Mouse (Mus musculus) kidney, adult 2 months (tissue): ENCODE data around the gene Hist1h1d. TPM values are rescaled to one million over a fixed set of nuclear protein-coding genes. Genes with fewer than 3 reads are reported as not detected.
A peak's percentile ranks its signal among the peaks of the same experiment; 100 is the strongest.
"Not testable (repeated sequence)": the region's sequence is repeated elsewhere in the genome, so short reads cannot be mapped to it uniquely, and the experiment has no call there.

Experiments used
- DNase-seq: peaks from one replicate; pipeline ENCODE4 v3.0.0; 2021
- H3K27ac ChIP-seq: fragments of 200-500 bp; 2 replicates; pipeline ENCODE4 v1.5.1; 2012; ENCODE audit warnings: low read depth, low read length, control low read depth, inconsistent platforms; ENCODE audit not compliant: insufficient read depth
- H3K27me3 ChIP-seq: fragments of 200-500 bp; replicated peaks from 2 replicates; pipeline ENCODE4 v1.6.1; 2012; ENCODE audit warnings: mild to moderate bottlenecking, moderate library complexity, low read length, inconsistent platforms; ENCODE audit not compliant: control insufficient read depth, insufficient read depth
- H3K36me3 ChIP-seq: fragments of 200-500 bp; 2 replicates; pipeline ENCODE4 v1.6.1; 2012; ENCODE audit warnings: mild to moderate bottlenecking, moderate library complexity, low read length, inconsistent platforms; ENCODE audit not compliant: control insufficient read depth, insufficient read depth
- H3K4me1 ChIP-seq: fragments of 200-500 bp; 2 replicates; pipeline ENCODE4 v1.6.1; 2011; ENCODE audit warnings: low read length; ENCODE audit not compliant: control insufficient read depth, insufficient read depth
- H3K4me3 ChIP-seq: fragments of 200-500 bp; 2 replicates; pipeline ENCODE4 v1.5.1; 2011; ENCODE audit warnings: mild to moderate bottlenecking, low read depth, low read length, control low read depth; ENCODE audit not compliant: insufficient read depth
- CTCF ChIP-seq: fragments of 200-500 bp; conservative IDR thresholded peaks from 2 replicates; pipeline ENCODE4 v1.5.1; 2011; ENCODE audit warnings: low read depth, mild to moderate bottlenecking, control low read depth, low read length, moderate library complexity, mixed read lengths; ENCODE audit not compliant: insufficient read depth, insufficient read length
- POLR2A ChIP-seq: fragments of 200-500 bp; IDR thresholded peaks from one replicate; pipeline ENCODE4 v1.6.1; 2011; ENCODE audit warnings: low read depth, low read length, control low read depth
- WGBS: fragments of 180-500 bp; shearing (Covaris S2); methylation state at CpG from one replicate; pipeline ENCODE4 v1.1.7; 2018; 5-methylcytosine and 5-hydroxymethylcytosine counted together
- polyA plus RNA-seq: library from polyadenylated mRNA; depleted of rRNA; stranded (reverse); fragments of >200 nt; gene quantifications from 2 replicates; pipeline ENCODE4 v1.2.3, GENCODE M21; 2012

Hist1h1d gene
- polyA plus RNA-seq, 1 experiment = 0.09 TPM

- 0 out of 2 replicates have a peak, but pooled peaks have one; percentile 31 for TF ChIP-seq CTCF
- WGBS = 1% methylated on average over 47 of the region's 47 CpGs
- H3K4me1 ChIP-seq, H3K27ac ChIP-seq, H3K36me3 ChIP-seq, H3K27me3 ChIP-seq: not testable (repeated sequence)
- H3K4me3 ChIP-seq = peak within 1 kb of the TSS; percentile 59
- peak; percentile 88 for DNase-seq
These were observed 1.8 kb upstream of the Hist1h1d start, which contains the start of gene Hist1h4f for GRCm38 (mm10) chr13:23551146-23551834. Gene Hist1h4f (minus strand): TSS chr13:23551648.

GRCm38 (mm10) chr13:23551931-23552914 is 839 bp upstream of the Hist1h1d start:
- H3K4me3 ChIP-seq = no peak overlapping the region; the same call in 1 of the 2 replicates
- no peak for DNase-seq
- H3K36me3 ChIP-seq = no peaks in the 10 kb centered on the region
- no peaks in the 10 kb centered on the region for H3K27me3 ChIP-seq
- no peaks in the 10 kb centered on the region for H3K4me1 ChIP-seq
- WGBS = 55% methylated on average over 8 of the region's 8 CpGs
- H3K27ac ChIP-seq = no peak overlapping the region
- TF ChIP-seq CTCF = no peak
- no peak for TF ChIP-seq POLR2A

GRCm38 (mm10) chr13:23554393-23554792 is 1.3 kb downstream of the Hist1h1d start:
- no peak overlapping the region for H3K27ac ChIP-seq
- no peak for DNase-seq
- WGBS = 18% methylated on average over 9 of the region's 9 CpGs
- no peaks in the 10 kb centered on the region for H3K27me3 ChIP-seq
- peak overlapping the region; percentile 52; the same call in 1 of the 2 replicates for H3K4me3 ChIP-seq
- H3K36me3 ChIP-seq = no peaks in the 10 kb centered on the region
- TF ChIP-seq CTCF (no peak), POLR2A (no peak)
- no peaks in the 10 kb centered on the region for H3K4me1 ChIP-seq

- Histone ChIP-seq H3K4me1 (no peaks in the 10 kb centered on the region), H3K4me3 (peak overlapping the region; percentile 52), H3K27me3 (no peaks in the 10 kb centered on the region), H3K27ac (peak overlapping the region; percentile 66; the same call in 1 of the 2 replicates), H3K36me3 (no peaks in the 10 kb centered on the region)
- WGBS = under 1% methylated on average over 54 of the region's 54 CpGs
- DNase-seq = peak; percentile 73
- no peak for TF ChIP-seq CTCF
- peak; percentile 15 for TF ChIP-seq POLR2A
These were observed 2.1 kb downstream of the Hist1h1d start for GRCm38 (mm10) chr13:23554925-23555838.

- Histone ChIP-seq H3K27ac (peak overlapping the region; percentile 84), H3K36me3 (no peaks in the 10 kb centered on the region), H3K27me3 (no peaks in the 10 kb centered on the region), H3K4me1 (no peaks in the 10 kb centered on the region), H3K4me3 (peak overlapping the region; percentile 52)
- DNase-seq = peak; percentile 91
- TF ChIP-seq CTCF (no peak), POLR2A (no peak)
- WGBS = under 1% methylated on average over 18 of the region's 18 CpGs
These were observed 2.9 kb downstream of the Hist1h1d start for GRCm38 (mm10) chr13:23555839-23556416.

GRCm38 (mm10) chr13:23556906-23557305 is 3.8 kb downstream of the Hist1h1d start:
- DNase-seq = no peak
- Histone ChIP-seq H3K36me3 (no peaks in the 10 kb centered on the region), H3K4me1 (no peaks in the 10 kb centered on the region), H3K4me3 (no peak overlapping the region), H3K27me3 (no peaks in the 10 kb centered on the region), H3K27ac (no peak overlapping the region)
- 71% methylated on average over 3 of the region's 3 CpGs for WGBS
- no peak for TF ChIP-seq CTCF
- no peak for TF ChIP-seq POLR2A

- not testable (repeated sequence) for H3K36me3 ChIP-seq, H3K4me3 ChIP-seq, DNase-seq, H3K27ac ChIP-seq, H3K4me1 ChIP-seq, H3K27me3 ChIP-seq
- WGBS = 26% methylated on average over 2 of the region's 2 CpGs
These were observed 7.6 kb downstream of the Hist1h1d start for GRCm38 (mm10) chr13:23560699-23561098.

GRCm38 (mm10) chr13:23561531-23561882 is 8.4 kb downstream of the Hist1h1d start:
- H3K4me1 ChIP-seq, H3K36me3 ChIP-seq, H3K27me3 ChIP-seq, H3K27ac ChIP-seq, H3K4me3 ChIP-seq, DNase-seq: not testable (repeated sequence)
- 2% methylated on average over 2 of the region's 5 CpGs for WGBS
